Mouse (Mus musculus) cerebellum, adult 9-10 months (tissue): Measurements from ENCODE around the gene Zfp786.
A peak's percentile ranks its signal among the peaks of the same experiment; 100 is the strongest.
"Not testable (repeated sequence)": the region's sequence is repeated elsewhere in the genome, so short reads cannot be mapped to it uniquely, and the experiment has no call there.

ENCODE experiments used
- DNase-seq: peaks from one replicate; pipeline ENCODE4 v3.0.0; 2022

The Zfp786 gene

DNA sequence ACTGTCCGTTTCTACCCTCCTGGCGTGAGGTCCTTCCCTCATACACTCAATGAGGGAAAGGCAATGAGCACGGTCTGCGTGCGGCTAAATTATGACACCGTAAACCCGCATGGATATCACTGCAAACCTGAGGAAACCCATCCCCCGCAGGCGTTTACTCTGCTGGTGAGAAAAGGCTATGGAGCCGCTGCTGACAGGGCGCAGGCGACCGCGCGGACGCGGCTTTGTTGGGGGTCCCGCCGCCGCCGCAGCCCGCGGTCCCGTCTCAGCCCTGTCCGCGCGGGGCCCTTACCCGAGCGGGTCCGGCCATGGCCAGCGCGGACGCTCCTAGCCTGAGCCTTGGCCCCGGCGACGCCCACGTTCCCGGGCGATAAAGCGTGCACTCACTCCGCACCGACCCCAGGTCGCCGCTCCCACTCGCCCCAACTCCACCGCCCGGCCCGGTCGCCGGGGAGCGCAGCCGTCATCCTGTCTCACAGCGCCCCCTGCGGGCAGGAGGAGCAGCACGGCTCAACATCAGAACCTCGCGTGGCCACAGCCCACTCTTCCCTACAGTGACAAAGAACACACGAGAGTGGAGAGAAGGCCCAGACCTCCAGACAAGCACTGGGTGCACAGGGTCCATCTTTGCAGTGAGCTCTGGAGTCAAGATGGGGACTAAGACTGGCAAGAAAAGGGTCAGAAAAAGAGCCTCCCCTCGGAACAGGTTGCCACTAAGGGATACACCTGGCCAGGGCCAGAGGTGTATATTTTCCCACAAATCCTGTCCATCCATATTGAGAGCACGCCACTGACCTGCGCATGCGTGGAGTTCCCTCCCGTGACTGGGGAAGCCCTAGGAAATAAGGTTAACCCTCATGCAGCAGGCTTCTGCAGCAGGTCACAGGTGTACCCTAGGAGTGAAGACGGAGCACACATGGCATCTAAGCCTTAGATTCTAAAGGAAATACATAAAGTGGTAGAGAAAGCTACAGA is at the start of gene Zfp786:
Gene Zfp786 (minus strand): TSS at position 764 of the 975 bp plus-strand sequence.
- DNase-seq = peak; percentile 95

DNA sequence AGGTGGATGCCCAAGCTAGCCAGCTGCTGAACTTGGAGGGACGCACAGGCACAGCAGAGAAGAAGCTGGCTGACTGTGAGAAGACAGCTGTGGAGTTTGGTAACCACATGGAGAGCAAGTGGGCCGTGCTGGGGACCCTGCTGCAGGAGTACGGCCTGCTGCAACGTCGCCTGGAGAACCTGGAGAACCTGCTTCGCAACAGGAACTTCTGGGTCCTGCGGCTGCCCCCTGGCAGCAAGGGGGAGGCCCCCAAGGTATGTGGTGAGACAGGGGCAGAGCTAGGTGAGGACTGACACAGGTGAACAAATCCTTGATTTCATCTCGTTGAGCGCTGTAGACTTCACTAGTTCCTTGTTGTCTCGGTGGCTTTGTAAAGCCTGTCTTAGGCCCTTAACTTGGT is 49.5 kb upstream of the Zfp786 start:
- no peak for DNase-seq

DNA sequence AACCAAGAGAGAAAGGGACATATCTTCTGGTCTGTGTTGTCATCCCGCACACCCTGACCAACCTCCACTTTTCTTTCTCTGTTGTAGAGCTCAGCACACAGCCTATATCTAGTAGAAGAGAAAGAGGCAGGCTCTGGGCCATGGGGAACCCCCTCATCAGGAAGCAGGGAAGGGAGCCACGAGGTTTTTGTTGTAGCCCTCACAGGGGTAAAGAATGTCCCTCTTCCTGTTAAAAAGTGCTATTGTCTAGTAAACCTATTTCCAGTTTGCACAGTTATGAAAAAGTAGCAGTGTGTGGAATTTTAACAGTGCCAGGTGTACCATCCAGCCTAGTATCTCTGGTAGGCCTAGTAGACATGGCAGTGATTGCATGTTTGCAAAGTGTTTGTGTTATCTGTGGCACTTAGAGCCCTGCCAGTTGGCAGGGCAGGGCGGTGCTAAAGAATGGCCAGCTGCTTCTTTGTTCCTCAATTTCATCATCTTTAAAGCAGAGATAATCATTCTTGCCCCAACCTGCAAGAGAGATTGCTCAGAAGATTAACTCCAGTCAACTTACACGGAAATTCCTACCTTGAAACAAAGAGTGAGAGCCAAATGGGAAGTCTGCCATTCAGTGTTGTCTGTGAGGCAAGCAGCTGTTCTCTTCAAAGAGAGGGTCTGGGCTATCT is 48.5 kb upstream of the Zfp786 start:
- DNase-seq = no peak

DNA sequence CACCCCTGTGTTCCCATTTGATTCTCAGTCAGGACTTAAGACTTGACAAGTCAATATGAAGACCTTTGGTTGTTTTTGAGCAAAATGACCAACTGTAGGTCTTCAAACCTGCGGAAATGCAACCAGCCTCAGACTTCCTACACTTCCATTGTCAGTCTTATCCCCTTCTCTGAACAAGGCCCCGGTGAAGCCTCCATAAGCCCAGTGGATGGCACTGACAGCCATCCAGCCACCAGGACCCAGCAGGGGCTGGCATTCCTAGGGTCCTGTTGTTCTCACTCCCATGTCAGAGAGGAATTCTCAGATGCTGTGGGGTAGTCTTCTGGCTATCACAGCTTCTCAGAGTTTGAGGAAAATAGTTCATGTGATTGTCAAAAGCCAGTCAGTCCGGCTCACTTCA is 47.9 kb upstream of the Zfp786 start:
- DNase-seq = no peak

DNA sequence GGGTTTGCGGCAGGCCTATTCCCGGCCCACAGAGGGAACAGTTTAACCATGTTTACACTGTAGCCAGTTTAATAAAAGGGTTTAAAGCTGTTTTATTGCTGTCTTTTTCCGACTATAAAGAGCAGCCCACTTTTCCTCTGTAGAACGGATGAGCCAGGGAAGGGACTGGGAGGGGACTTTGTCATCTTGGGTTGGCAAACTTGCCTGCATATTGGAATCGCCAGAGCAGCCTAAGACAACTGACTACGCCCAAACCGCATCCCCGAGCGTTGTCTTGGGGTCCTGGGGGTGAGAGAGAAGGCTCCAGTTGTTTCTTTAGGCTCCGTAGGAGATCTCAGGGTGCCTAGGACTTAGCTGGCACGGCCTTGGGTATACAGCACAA is 47.5 kb upstream of the Zfp786 start:
- peak; percentile 42 for DNase-seq

DNA sequence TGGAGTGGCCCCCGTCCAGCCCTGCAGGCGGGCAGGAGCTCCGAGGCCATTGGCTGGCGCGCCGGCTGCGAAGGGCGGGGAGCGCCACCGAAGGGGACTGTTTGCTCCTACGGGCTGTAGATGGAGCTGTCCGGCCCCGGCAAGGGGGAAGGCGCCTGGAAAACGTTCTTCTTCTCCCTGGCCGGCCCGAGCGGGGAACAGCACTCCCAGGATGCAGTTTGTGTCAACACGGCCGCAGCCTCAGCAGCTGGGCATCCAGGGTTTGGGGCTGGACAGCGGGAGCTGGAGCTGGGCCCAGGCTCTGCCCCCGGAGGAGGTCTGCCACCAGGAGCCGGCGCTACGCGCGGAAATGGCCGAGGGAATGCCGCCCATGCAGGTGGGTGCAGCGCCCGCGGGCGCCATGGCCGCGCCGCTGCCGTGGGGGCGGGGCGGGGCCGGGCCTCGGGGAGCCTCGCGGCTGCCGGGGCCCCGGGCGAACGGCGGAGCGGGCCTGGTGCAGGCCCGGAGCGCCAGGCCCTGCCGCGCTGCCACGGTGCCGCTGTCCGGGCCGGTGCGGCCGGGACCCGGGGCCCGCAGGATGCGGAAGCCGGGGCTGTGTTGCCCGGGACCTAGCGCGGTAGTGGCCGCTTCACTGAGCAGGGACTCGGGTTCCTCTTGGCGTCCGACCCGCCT is 46.9 kb upstream of the Zfp786 start:
- peak; percentile 92 for DNase-seq

DNA sequence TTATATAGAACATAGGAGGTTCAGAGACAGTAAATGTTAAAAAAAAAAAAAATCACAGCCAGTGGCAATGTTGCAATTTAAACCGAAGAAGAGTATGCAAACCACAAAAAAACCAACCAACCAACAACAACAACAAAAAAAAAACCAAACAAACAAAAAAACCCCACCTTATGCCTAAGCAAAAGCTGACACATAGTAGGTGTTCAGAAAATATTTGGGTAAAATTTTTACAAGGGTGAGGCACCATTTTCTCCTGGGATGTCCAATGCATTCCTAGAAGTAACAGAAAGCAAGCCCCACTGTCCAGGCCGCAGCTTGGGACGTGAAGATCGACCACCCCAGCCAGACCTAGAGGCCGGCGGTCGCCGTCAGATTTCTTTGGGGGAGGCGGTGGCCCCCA is 46.4 kb upstream of the Zfp786 start, which contains the start of gene Zfp282:
Gene Zfp282 (plus strand): TSS at position 147 of the 400 bp plus-strand sequence.
- no peak for DNase-seq

DNA sequence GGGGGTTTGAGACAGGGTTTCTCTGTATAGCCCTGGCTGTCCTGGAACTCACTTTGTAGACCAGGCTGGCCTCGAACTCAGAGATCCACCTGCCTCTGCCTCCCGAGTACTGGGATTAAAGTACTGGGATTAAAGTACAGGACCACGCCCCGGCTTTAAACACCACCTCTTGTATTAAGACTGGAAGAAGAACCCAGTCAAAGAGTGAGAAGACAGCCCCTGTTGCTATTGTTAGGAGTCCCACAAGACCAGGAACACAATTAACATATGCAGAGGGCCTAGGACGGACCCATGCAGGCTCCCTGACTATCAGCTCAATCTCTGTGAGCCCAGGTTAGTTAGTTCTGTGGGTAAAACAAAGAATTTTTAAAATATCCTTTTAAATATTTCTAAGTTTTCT is 41.6 kb upstream of the Zfp786 start:
- no peak for DNase-seq

DNA sequence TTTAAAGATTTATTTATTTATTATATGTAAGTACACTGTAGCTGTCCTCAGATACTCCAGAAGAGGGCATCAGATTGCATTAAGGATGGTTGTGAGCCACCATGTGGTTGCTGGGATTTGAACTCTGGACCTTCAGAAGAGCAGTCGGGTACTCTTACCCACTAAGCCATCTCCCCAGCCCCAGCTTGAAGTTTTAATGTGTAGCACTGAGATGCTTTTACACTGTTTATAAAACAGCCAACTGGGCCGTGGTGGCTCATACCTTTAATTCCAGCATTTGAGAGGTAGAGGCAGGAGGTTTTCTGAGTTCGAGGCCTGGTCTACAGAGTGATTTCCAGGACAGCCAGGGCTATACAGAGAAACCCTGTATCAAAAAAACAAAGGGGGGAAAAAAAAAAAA is 27.1 kb upstream of the Zfp786 start:
- DNase-seq = not testable (repeated sequence)

DNA sequence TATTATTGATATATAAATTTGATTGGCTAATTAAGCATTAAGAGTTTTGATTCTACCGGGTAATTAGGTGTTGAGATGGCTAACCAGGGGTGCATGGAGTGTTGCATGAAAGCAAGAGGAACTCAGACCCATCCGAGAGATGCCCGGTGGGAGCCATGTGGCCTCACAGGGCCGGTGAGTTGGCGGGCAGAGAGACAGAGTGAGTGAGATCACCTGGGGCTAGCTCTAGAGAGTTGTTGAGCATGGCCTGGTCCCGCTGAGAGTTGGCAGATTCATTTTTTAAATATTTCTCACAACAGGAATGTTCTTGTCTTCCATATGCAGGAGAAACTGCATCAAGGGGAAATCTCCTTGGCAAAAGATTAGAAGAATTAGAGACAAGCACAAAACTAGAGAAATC is 26.6 kb upstream of the Zfp786 start:
- DNase-seq = no peak

DNA sequence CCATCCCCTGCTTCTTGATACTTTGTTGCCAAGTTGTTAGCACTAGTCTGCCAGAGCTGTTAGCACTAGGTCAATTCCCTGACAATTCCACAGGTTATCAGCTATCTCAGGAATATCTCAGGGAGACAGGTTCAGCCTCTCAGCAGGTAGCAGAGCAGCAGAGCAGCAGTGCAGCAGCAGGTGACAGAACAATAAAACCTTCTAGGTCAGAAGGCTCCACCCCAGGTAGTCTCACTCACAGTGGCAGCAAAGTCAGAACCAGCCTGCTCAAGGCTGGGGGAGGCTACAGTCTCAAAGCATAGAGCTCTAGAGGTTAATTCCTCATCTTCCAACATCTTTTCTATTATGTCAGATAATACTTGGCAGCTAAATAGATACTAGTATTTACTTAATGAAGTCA is 15.1 kb upstream of the Zfp786 start:
- DNase-seq = no peak

DNA sequence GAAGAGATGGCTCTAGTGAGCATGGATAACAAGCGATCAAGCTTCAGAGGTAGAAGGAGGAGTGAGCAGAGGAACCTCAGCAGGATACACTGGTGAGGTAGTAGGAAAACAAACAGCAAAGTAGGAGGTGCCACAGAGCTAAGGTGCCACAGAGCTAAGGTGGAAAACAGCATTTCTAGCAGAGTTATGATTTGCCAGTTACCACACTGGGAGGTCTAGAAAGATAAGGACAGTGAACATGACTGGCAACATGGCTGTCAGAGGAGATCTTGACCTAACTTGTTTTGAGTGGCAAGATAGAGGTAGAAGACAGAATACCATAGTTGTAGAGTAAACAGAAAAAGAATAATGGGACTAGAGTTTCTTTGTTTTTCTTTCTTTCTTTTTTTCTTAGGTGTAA is 11.7 kb upstream of the Zfp786 start:
- DNase-seq = no peak

DNA sequence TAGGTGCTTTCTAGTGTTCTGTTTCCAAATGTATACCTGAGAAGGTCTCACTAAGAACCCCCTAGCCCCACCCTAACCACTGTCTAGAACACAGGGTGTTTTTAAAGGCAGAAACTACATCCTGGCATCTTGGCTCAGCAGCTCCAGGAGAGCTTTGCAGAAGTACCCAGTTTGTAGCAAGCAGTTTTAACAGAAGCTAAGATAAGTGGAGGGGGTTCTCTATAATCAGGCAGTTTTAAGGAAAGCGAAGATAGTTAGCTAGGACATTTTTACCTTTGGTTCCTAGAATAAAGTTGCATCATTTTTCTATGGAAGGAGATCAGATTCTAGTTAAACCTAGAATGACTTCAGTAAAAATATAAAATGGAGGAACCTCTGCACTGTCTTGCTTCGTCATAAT is 11.2 kb upstream of the Zfp786 start:
- DNase-seq = no peak

DNA sequence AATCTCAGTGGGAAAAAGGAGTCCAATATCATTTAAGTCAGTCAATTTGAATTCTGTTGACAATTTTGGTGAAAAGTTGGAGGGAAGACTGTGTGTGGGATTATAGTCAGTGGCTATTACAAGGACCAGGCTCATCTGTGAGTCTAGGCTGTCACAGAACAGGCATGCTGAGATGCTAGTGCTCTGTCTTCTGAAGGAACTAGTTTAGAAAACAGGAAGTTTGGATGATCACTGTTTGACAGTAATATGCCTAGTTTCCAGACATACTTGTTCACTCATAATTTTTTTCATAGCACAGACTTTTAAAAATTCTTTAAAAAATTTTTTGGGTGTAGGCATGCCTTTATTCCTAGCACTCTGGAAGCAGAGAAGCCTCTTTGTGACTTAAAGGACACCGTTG is 10.4 kb upstream of the Zfp786 start:
- no peak for DNase-seq

DNA sequence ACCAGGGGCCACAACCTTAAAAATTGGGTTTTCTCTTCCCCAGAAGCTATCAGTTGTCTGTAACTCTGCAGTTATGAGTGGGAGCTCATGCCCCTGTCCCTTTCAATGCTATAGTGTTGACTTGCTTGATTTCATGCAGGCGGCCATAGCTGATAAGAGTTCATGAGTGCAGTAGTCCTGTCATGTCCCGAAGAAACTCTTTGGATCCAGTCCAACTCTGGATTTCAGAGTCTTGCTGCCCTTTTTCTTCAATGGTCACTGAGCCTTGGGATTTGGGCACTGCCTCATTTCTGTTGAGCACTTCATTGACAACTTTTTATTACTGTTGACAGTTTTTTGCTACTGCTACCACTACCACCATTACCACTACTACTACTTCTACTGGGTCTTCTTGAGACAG is 7.0 kb upstream of the Zfp786 start:
- no peak for DNase-seq

DNA sequence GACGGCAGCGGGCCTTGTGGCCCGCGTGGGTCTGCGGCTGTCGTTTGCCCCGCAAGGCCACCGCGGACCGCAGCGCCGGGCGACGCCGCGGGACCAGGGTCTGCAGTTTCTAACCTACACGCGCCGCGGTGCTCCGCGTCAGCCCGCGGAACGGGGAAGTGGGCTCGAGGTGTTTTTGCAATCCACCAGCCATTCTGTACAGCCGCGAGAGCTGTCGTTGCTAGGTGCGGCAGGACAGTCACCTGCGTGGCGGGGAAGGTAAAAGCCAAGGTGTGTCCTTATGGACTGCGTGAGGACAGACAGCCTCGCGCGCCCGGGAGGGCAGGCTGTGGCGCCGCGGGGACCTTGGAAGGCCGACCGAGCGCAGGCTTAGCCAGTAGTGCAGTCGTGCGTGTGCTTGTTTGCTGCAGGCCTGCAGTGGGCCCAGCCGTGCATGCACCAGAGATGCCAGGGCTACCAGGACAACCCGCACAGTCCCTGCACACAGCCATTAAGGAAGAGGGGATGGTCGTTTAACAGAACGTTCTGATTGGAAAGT is 5.4 kb upstream of the Zfp786 start:
- DNase-seq = peak; percentile 67

DNA sequence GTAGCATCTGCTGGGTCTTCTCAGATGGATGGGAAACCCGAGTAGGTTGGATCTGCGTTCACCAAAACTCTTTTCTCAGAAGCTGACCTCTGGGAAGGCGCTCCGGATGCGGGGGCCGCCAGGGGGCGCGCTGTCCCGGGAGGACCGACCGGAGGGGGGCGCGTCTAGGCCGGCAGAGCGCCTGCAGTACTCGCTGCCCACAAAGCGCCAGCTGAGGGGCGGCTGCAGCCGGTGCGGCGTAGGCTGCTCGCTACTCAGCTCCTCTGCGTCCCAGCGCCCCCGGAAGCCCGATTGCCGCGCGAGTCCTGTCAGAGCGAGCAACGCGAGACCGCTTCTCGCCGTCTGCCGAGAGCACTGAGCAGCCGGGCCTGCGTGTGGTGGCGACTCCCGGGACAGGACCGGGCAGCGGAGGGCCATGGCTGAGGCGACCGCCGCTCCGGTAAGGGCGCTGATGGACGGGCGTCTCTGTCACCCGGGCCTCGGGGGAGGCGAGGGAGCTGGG is 4.9 kb upstream of the Zfp786 start, which contains the start of gene Zfp398:
Gene Zfp398 (plus strand): TSS at position 180 of the 502 bp plus-strand sequence.
- peak; percentile 96 for DNase-seq

DNA sequence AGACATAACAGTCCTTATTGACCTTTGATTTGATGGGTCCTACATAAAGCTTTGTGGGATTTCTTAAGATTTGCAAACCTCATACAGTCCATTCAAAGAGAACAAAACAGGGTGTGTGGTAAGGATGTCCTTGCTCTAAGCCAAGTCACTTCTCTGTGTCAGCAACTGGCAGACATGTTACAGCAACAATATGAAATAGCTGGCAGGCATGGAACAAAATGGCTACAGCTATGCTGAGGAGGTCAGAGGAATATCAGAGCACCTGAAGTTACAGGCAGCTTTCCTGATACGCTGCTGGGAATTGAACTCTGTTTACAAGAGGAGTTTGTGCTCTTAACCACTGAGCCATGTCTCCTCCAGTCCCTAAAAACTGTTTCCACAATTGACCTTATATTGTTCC is 1.6 kb upstream of the Zfp786 start:
- DNase-seq = no peak

DNA sequence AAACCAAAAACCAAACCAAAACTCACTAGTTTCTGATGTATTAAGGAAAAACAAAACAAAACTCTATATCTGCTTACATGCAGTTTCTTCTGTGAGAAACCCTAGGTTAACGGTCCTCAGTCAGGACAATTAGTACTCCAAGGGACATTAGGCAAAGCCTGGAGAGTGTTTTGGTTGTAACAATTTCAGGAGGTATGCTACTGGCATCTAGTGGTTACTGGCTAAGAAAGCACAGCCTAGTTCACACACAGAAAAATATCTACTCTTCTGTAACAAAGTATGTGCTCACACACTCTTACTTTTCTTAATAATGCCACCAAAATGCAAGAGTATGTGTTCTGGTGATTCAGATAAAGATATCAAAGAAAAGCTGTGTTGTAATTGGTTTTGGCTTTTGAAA is 1.7 kb downstream of the Zfp786 start:
- no peak for DNase-seq

DNA sequence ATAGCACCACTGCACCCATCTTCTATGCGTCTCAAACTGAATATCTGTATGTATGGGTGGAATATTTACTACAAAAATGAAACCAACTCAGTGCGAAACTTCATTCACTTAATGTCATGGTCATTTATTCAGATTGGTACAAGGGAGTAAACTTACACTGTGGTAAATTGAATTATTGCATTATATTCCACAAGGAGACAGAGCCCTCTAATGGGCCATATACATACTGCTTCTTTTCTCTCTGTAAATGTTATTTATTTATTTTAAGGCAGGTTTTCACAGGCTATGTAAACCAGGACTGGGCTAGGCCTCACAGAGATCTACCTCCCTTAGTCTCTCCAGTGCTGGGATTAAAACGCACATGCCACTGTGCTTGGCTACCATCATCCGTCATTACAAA is 3.2 kb downstream of the Zfp786 start:
- DNase-seq = no peak

DNA sequence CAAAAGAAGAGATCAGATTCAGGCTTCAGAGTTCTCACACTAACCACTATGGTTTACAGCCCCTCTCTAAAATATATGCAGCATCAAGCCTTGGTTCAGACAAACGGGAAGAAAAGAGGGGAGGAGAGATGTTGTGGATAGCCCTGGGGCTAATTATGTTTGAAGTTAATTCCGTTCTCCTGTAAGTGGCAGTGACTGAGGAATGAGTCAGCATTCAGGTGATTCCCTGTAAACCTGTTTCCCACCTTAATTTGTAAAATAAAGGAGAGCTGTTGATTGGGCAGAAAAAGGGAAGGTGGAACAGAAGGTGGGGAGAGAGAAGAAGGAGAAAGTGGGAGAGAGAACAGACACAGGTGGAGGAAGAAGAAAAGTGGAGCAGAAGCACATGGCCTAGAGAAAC is 6.4 kb downstream of the Zfp786 start:
- DNase-seq = no peak

DNA sequence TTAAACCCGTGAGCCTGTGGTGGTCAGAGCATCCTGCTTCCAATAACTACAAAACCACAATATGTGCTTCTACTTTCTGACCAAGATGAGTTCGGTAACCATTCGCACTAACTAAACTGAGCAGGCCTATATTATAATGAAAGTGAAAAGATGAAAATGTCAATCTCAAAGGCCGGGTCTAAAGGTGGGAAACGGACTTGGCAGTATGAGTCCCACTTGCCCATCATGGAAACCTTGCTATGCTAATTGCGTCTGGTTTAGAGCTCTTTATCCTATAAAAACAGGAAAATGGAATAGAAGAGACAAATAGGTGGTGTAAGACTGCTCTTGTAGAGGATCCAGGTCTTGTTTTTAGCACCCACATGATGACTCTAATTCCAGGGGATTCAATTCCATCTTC is 8.9 kb downstream of the Zfp786 start:
- DNase-seq = no peak

DNA sequence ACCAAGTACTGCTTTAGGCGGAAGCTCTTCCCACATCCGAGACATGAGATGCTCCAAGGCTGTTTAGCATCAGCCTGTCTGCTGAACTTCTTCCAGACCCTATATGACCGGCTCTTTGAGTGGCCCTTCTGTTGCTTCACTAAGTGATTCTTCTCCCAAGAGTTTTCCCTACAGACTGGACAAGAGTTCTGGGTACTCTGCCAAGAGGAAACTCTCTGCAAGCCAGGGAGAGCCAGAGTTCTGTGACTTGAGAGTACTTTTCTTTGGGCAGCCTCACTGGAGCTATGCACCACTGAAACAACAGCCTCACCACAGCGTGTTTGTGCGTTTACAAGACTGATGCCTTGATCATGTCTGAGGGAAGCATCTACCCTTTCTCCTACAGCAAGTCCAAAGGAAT is 9.4 kb downstream of the Zfp786 start:
- no peak for DNase-seq
